Mouse (Mus musculus) brain, embryonic 14.5 days (tissue): ENCODE results near the gene Hoxd3.

Experiments used
- CTCF ChIP-seq: fragments of 200-500 bp; IDR thresholded peaks from 2 replicates; pipeline ENCODE4 v1.5.1; 2012; ENCODE audit warnings: inconsistent platforms, mild to moderate bottlenecking, moderate library complexity, borderline replicate concordance; ENCODE audit not compliant: insufficient read depth, insufficient read length; ENCODE audit errors: extremely low read depth
- POLR2A ChIP-seq: fragments of 200-500 bp; IDR thresholded peaks from 2 replicates; pipeline ENCODE4 v1.6.1; 2012; ENCODE audit warnings: mild to moderate bottlenecking, inconsistent platforms, borderline replicate concordance; ENCODE audit not compliant: poor library complexity, insufficient read depth, insufficient read length, severe bottlenecking; ENCODE audit errors: extremely low read depth

GRCm38 (mm10) chr2:74736688-74737577 lies 25.2 kb downstream of the Hoxd3 start:
- TF ChIP-seq CTCF: no peak
- TF ChIP-seq POLR2A: no peak
